Comparison of ENCODE assay signal across 11 mouse cellular contexts in the genomic region with DNA sequence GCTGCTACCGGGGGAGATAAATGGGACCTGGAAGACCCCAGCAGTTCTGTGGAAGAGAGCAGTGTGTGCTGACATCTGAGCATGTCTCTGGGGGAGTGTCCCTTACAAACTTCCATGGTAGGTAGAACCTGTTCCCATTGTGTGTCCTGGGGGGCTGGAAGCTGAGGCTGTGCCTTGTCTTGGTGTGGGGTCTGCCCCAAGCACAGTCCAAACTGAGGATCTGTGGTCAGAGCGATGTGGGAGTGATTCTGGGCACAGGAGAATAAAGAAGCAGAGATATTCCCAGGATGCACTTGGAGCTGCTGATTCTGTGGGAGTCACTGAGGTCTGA.
A peak's percentile ranks its signal among the peaks of the same experiment; 100 is the strongest.
DNase-seq lines count a peak whose midpoint lies in the region; ATAC-seq and TF ChIP-seq lines count a peak whose summit lies in the region.
"Had no signal": no experiment of that assay in that cellular context is flagged by ENCODE, and none has a peak within 500 bp of the region (broad histone marks: within the 10 kb centered on the region; RNA-seq: fewer than 3 reads in every experiment).

No protein-coding gene starts in this region.

- no peaks in the 10 kb centered on the region for H3K9me3 ChIP-seq in heart, embryonic 14.5 days (ENCODE audit: control insufficient read depth, low read length)
- no peaks in the 10 kb centered on the region for H3K9me3 ChIP-seq in midbrain, embryonic 14.5 days (ENCODE audit: control insufficient read depth, low read length)
- H3K9me3 ChIP-seq in midbrain, embryonic 11.5 days (ENCODE audit: control insufficient read depth, low read length), result no peaks in the 10 kb centered on the region
- no peaks in the 10 kb centered on the region for H3K9me3 ChIP-seq in intestine, postnatal 0 days (ENCODE audit: control insufficient read depth)
- no peaks in the 10 kb centered on the region for H3K9me3 ChIP-seq in stomach, postnatal 0 days (ENCODE audit: control insufficient read depth, low read length)

- H3K4me1 ChIP-seq in heart, embryonic 14.5 days (ENCODE audit: control insufficient read depth in 2 of 2, insufficient read depth in 2 of 2, low read length in 2 of 2), result peaks cover 6 to 7% of the 10 kb centered on the region in 2 experiments
- peaks cover 23% of the 10 kb centered on the region; the same call in 1 of the 2 replicates for H3K4me1 ChIP-seq in midbrain, embryonic 14.5 days (ENCODE audit: control insufficient read depth, insufficient read depth, low read length)
- peaks cover 4% of the 10 kb centered on the region for H3K4me1 ChIP-seq in midbrain, embryonic 11.5 days (ENCODE audit: control insufficient read depth, insufficient read depth, low read length)
- H3K4me1 ChIP-seq in intestine, postnatal 0 days (replicated peaks; ENCODE audit: control insufficient read depth, insufficient read depth, low read length), result no peaks in the 10 kb centered on the region
- peaks cover 2% of the 10 kb centered on the region; the same call in 1 of the 2 replicates for H3K4me1 ChIP-seq in stomach, postnatal 0 days (replicated peaks; ENCODE audit: control insufficient read depth, insufficient read depth)

- no peak overlapping the region for H3K27ac ChIP-seq in heart, embryonic 14.5 days (replicated peaks in 1 of 2; ENCODE audit: control insufficient read depth in 1 of 2, insufficient read depth in 1 of 2, low read depth in 2 of 2, low read length in 2 of 2)
- H3K27ac ChIP-seq in midbrain, embryonic 14.5 days (replicated peaks; ENCODE audit: low read depth, low read length), result peak overlapping the region; percentile 55
- H3K27ac ChIP-seq in midbrain, embryonic 11.5 days (ENCODE audit: low read depth, low read length), result no peak overlapping the region
- H3K27ac ChIP-seq in intestine, postnatal 0 days (ENCODE audit: low read depth, low read length), result no peak overlapping the region
- H3K27ac ChIP-seq in stomach, postnatal 0 days (replicated peaks), result 0 out of 2 replicates have a peak overlapping the region, but pooled peaks have one; percentile 13
- H3K27ac ChIP-seq: liver, embryonic 14.5 days had no signal

- intact Hi-C loops in heart, postnatal 10 days (cut with DNase I), result no loop called here
- intact Hi-C loops in gastrocnemius, postnatal 14 days (cut with DNase I; ENCODE audit: low total_unique reads), result no loop called here

- TF ChIP-seq EP300 in stomach, postnatal 0 days (optimal IDR thresholded peaks at IDR 0.05), result no peak

- ATAC-seq in heart, embryonic 14.5 days (ENCODE audit: insufficient number of reproducible peaks, insufficient read depth, low FRiP score, low read depth), result no peak
- no peak for ATAC-seq in midbrain, embryonic 14.5 days (ENCODE audit: low FRiP score, low TSS enrichment)
- ATAC-seq in midbrain, embryonic 11.5 days (ENCODE audit: low FRiP score), result no peak
- ATAC-seq in intestine, postnatal 0 days, result no peak
- ATAC-seq in stomach, postnatal 0 days (ENCODE audit: low FRiP score, low TSS enrichment), result 0 out of 2 replicates have a peak, but pooled peaks have one; percentile 4

- H3K36me3 ChIP-seq in heart, embryonic 14.5 days (ENCODE audit: control insufficient read depth, insufficient read depth, low read length), result no peaks in the 10 kb centered on the region
- no peaks in the 10 kb centered on the region for H3K36me3 ChIP-seq in midbrain, embryonic 14.5 days (ENCODE audit: control insufficient read depth, insufficient read depth, low read length)
- H3K36me3 ChIP-seq in midbrain, embryonic 11.5 days (ENCODE audit: control insufficient read depth, insufficient read depth, low read length), result no peaks in the 10 kb centered on the region
- no peaks in the 10 kb centered on the region for H3K36me3 ChIP-seq in intestine, postnatal 0 days (ENCODE audit: control insufficient read depth, insufficient read depth)
- no peaks in the 10 kb centered on the region for H3K36me3 ChIP-seq in stomach, postnatal 0 days (ENCODE audit: control insufficient read depth, insufficient read depth, low read length)

- no peak for DNase-seq in heart, postnatal 10 days
- DNase-seq in midbrain, embryonic 14.5 days, result no peak
- no peak for DNase-seq in midbrain, embryonic 11.5 days (ENCODE audit: low spot score, missing footprints)
- no peak for DNase-seq in stomach, postnatal 0 days (ENCODE audit: low spot score)
- DNase-seq in gastrocnemius, postnatal 14 days, result no peak
- DNase-seq in left cerebral cortex, adult 9 months (ENCODE audit: low spot score in 2 of 2), result no peak
- DNase-seq: gastrocnemius, postnatal 36 days; spleen, adult 18-20 months had no signal

- TF ChIP-seq CTCF in intestine, postnatal 0 days (IDR thresholded peaks at IDR 0.05; ENCODE audit: low read depth), result no peak
- no peak for TF ChIP-seq CTCF in stomach, postnatal 0 days (IDR thresholded peaks at IDR 0.05; ENCODE audit: low read depth)

- WGBS in heart, embryonic 14.5 days, result 73% methylated on average over 2 of the region's 2 CpGs
- 42% methylated on average over 2 of the region's 2 CpGs for WGBS in midbrain, embryonic 14.5 days
- WGBS in midbrain, embryonic 11.5 days, result 79% methylated on average over 2 of the region's 2 CpGs
- 58% methylated on average over 2 of the region's 2 CpGs for WGBS in intestine, postnatal 0 days
- WGBS in stomach, postnatal 0 days, result 63% methylated on average over 2 of the region's 2 CpGs

- H3K9ac ChIP-seq in heart, embryonic 14.5 days (ENCODE audit: low read length), result no peak overlapping the region
- no peak overlapping the region for H3K9ac ChIP-seq in midbrain, embryonic 14.5 days (replicated peaks; ENCODE audit: low read length)
- no peak overlapping the region for H3K9ac ChIP-seq in midbrain, embryonic 11.5 days (ENCODE audit: low read length)
- no peak overlapping the region for H3K9ac ChIP-seq in intestine, postnatal 0 days (ENCODE audit: low read depth, low read length)
- no peak overlapping the region for H3K9ac ChIP-seq in stomach, postnatal 0 days (ENCODE audit: low read length)
- H3K9ac ChIP-seq: liver, embryonic 14.5 days had no signal

- no peaks in the 10 kb centered on the region for H3K27me3 ChIP-seq in heart, embryonic 14.5 days (ENCODE audit: control insufficient read depth, insufficient read depth, low read length)
- H3K27me3 ChIP-seq in midbrain, embryonic 14.5 days (ENCODE audit: control insufficient read depth, insufficient read depth, low read length), result no peaks in the 10 kb centered on the region
- H3K27me3 ChIP-seq in midbrain, embryonic 11.5 days (ENCODE audit: control insufficient read depth, insufficient read depth, low read length), result no peaks in the 10 kb centered on the region
- H3K27me3 ChIP-seq in intestine, postnatal 0 days (replicated peaks; ENCODE audit: control insufficient read depth, insufficient read depth, low read length), result no peaks in the 10 kb centered on the region
- no peaks in the 10 kb centered on the region for H3K27me3 ChIP-seq in stomach, postnatal 0 days (ENCODE audit: control insufficient read depth, insufficient read depth, low read length)

- no peak overlapping the region for H3K4me3 ChIP-seq in heart, embryonic 14.5 days (ENCODE audit: control insufficient read depth in 1 of 2, insufficient read depth in 1 of 2, low read depth in 1 of 2, low read length in 2 of 2)
- H3K4me3 ChIP-seq in midbrain, embryonic 14.5 days (replicated peaks; ENCODE audit: low read depth, low read length), result no peak overlapping the region
- H3K4me3 ChIP-seq in midbrain, embryonic 11.5 days (ENCODE audit: low read depth, low read length), result no peak overlapping the region
- no peak overlapping the region for H3K4me3 ChIP-seq in intestine, postnatal 0 days (ENCODE audit: low read depth, low read length)
- H3K4me3 ChIP-seq in stomach, postnatal 0 days (ENCODE audit: low read depth, low read length), result no peak overlapping the region

- H3K4me2 ChIP-seq in heart, embryonic 14.5 days (ENCODE audit: low read length), result peak overlapping the region; percentile 38
- no peak overlapping the region for H3K4me2 ChIP-seq in midbrain, embryonic 14.5 days (ENCODE audit: low read length)
- no peak overlapping the region for H3K4me2 ChIP-seq in midbrain, embryonic 11.5 days
- peak overlapping the region; percentile 27; the same call in 1 of the 2 replicates for H3K4me2 ChIP-seq in intestine, postnatal 0 days (replicated peaks; ENCODE audit: low read depth)
- no peak overlapping the region for H3K4me2 ChIP-seq in stomach, postnatal 0 days (replicated peaks; ENCODE audit: low read depth)

Comparison
In these comparisons a context has a peak if more than half of its experiments do, and no peak if none do; other contexts are left out.
1. H3K27ac ChIP-seq: peak in midbrain, embryonic 14.5 days (single experiment) and stomach, postnatal 0 days (single experiment); none in heart, embryonic 14.5 days (0 of 2), midbrain, embryonic 11.5 days (single experiment) and intestine, postnatal 0 days (single experiment).
2. H3K4me2 ChIP-seq: peak in heart, embryonic 14.5 days (single experiment) and intestine, postnatal 0 days (single experiment); none in midbrain, embryonic 14.5 days (single experiment), midbrain, embryonic 11.5 days (single experiment) and stomach, postnatal 0 days (single experiment).